In the genomic region with DNA sequence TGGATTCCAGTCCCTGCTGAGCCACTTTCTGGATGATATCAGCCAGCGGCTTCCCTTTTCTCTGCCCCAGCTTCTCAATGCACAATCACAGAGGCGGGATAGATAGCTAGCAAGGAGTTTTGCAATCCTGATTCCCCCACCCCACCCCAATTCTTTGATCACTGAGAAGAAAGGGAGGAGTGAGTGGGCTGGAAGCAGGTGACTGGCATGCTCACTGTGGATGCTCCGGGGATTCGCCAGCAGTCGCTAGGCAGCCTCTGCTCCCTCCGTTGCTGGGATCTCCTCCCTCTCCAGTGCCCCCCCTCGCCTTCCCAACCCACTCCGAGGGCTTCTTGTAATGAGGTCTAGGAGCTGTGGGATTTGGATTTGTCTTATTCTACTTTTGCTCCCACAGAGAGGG, we compare ENCODE assay signal across 10 mouse cellular contexts. TPM values are rescaled to one million over a fixed set of nuclear protein-coding genes. Genes with fewer than 3 reads are reported as not detected.
DNase-seq lines count a peak whose midpoint lies in the region; ATAC-seq and TF ChIP-seq lines count a peak whose summit lies in the region.
"Had no signal": no experiment of that assay in that cellular context is flagged by ENCODE, and none has a peak within 500 bp of the region (broad histone marks: within the 10 kb centered on the region; RNA-seq: fewer than 3 reads in every experiment).

No protein-coding gene starts in this region.

- H3K9me3 ChIP-seq in forebrain, embryonic 14.5 days (replicated peaks; ENCODE audit: control insufficient read depth, low read length): no peaks in the 10 kb centered on the region
- H3K9me3 ChIP-seq in forebrain, embryonic 15.5 days: no peaks in the 10 kb centered on the region
- no peaks in the 10 kb centered on the region for H3K9me3 ChIP-seq in embryonic facial prominence, embryonic 10.5 days
- H3K9me3 ChIP-seq in hindbrain, embryonic 16.5 days (ENCODE audit: control insufficient read depth, low read length): no peaks in the 10 kb centered on the region
- no peaks in the 10 kb centered on the region for H3K9me3 ChIP-seq in midbrain, postnatal 0 days (ENCODE audit: low read length)
- H3K9me3 ChIP-seq: megakaryocyte, embryonic 14.5 days had no signal

- ATAC-seq in forebrain, embryonic 14.5 days: no peak
- ATAC-seq in forebrain, embryonic 15.5 days (replicated peaks): no peak
- ATAC-seq in hindbrain, embryonic 16.5 days: no peak
- ATAC-seq in midbrain, postnatal 0 days (ENCODE audit: low FRiP score): peak; percentile 75

- TF ChIP-seq CTCF in midbrain, postnatal 0 days (IDR thresholded peaks at IDR 0.05): no peak

- H3K4me1 ChIP-seq in forebrain, embryonic 14.5 days (ENCODE audit: control insufficient read depth, insufficient read depth, low read length): no peaks in the 10 kb centered on the region
- no peaks in the 10 kb centered on the region for H3K4me1 ChIP-seq in forebrain, embryonic 15.5 days
- H3K4me1 ChIP-seq in embryonic facial prominence, embryonic 10.5 days: peaks cover 26% of the 10 kb centered on the region
- H3K4me1 ChIP-seq in hindbrain, embryonic 16.5 days (ENCODE audit: control insufficient read depth, insufficient read depth, low read depth, low read length): peaks cover 4% of the 10 kb centered on the region; the same call in 1 of the 2 replicates
- peaks cover 6% of the 10 kb centered on the region; the same call in 1 of the 2 replicates for H3K4me1 ChIP-seq in midbrain, postnatal 0 days (ENCODE audit: insufficient read depth, low read length)
- H3K4me1 ChIP-seq: megakaryocyte, embryonic 14.5 days had no signal

- no peak overlapping the region for H3K4me2 ChIP-seq in forebrain, embryonic 14.5 days (ENCODE audit: low read length)
- no peak overlapping the region for H3K4me2 ChIP-seq in forebrain, embryonic 15.5 days (replicated peaks)
- H3K4me2 ChIP-seq in hindbrain, embryonic 16.5 days (ENCODE audit: low read length): peak overlapping the region; percentile 23; the same call in 1 of the 2 replicates
- 0 out of 2 replicates have a peak overlapping the region, but pooled peaks have one; percentile 6 for H3K4me2 ChIP-seq in midbrain, postnatal 0 days (ENCODE audit: low read depth, low read length, poor library complexity, severe bottlenecking)

- DNase-seq in forebrain, embryonic 14.5 days (ENCODE audit: low spot score): peak; percentile 27
- no peak for DNase-seq in embryonic facial prominence, embryonic 10.5 days (ENCODE audit: low spot score)
- DNase-seq in midbrain, postnatal 0 days (ENCODE audit: low spot score): peak; percentile 50
- no peak for DNase-seq in ovary, postnatal 36 days (ENCODE audit: low spot score)
- no peak for DNase-seq in adrenal gland, postnatal 36 days
- DNase-seq in adrenal gland, adult (ENCODE audit: inconsistent age in 2 of 2, low spot score in 1 of 2): no peak

- no peak overlapping the region for H3K4me3 ChIP-seq in forebrain, embryonic 14.5 days (ENCODE audit: low read depth, low read length)
- H3K4me3 ChIP-seq in forebrain, embryonic 15.5 days: no peak overlapping the region
- no peak overlapping the region for H3K4me3 ChIP-seq in embryonic facial prominence, embryonic 10.5 days
- no peak overlapping the region for H3K4me3 ChIP-seq in hindbrain, embryonic 16.5 days (ENCODE audit: low read length)
- H3K4me3 ChIP-seq in midbrain, postnatal 0 days (ENCODE audit: low read depth, low read length): no peak overlapping the region
- H3K4me3 ChIP-seq: megakaryocyte, embryonic 14.5 days had no signal

- H3K36me3 ChIP-seq in forebrain, embryonic 14.5 days (ENCODE audit: control insufficient read depth, insufficient read depth, low read length): no peaks in the 10 kb centered on the region
- no peaks in the 10 kb centered on the region for H3K36me3 ChIP-seq in forebrain, embryonic 15.5 days
- H3K36me3 ChIP-seq in embryonic facial prominence, embryonic 10.5 days (replicated peaks): no peaks in the 10 kb centered on the region
- H3K36me3 ChIP-seq in hindbrain, embryonic 16.5 days (ENCODE audit: control insufficient read depth, insufficient read depth, low read length): no peaks in the 10 kb centered on the region
- H3K36me3 ChIP-seq in midbrain, postnatal 0 days (ENCODE audit: insufficient read depth, low read length): no peaks in the 10 kb centered on the region

- H3K27ac ChIP-seq in forebrain, embryonic 14.5 days (ENCODE audit: low read depth, low read length): no peak overlapping the region
- H3K27ac ChIP-seq in forebrain, embryonic 15.5 days (replicated peaks): no peak overlapping the region
- H3K27ac ChIP-seq in embryonic facial prominence, embryonic 10.5 days (replicated peaks): peak overlapping the region; percentile 83
- H3K27ac ChIP-seq in hindbrain, embryonic 16.5 days (ENCODE audit: low read depth, low read length): no peak overlapping the region
- H3K27ac ChIP-seq in midbrain, postnatal 0 days (ENCODE audit: low read depth, low read length): peak overlapping the region; percentile 43; the same call in 1 of the 2 replicates
- H3K27ac ChIP-seq: liver, embryonic 14.5 days had no signal

- no peaks in the 10 kb centered on the region for H3K27me3 ChIP-seq in forebrain, embryonic 14.5 days (replicated peaks; ENCODE audit: control insufficient read depth, insufficient read depth, low read length)
- no peaks in the 10 kb centered on the region for H3K27me3 ChIP-seq in forebrain, embryonic 15.5 days
- H3K27me3 ChIP-seq in embryonic facial prominence, embryonic 10.5 days (replicated peaks; ENCODE audit: low read depth, poor library complexity, severe bottlenecking): no peaks in the 10 kb centered on the region
- no peaks in the 10 kb centered on the region for H3K27me3 ChIP-seq in hindbrain, embryonic 16.5 days (replicated peaks; ENCODE audit: control insufficient read depth, insufficient read depth, low read length)
- no peaks in the 10 kb centered on the region for H3K27me3 ChIP-seq in midbrain, postnatal 0 days (ENCODE audit: insufficient read depth, low read length)

- H3K9ac ChIP-seq in forebrain, embryonic 14.5 days (ENCODE audit: low read length): no peak overlapping the region
- H3K9ac ChIP-seq in forebrain, embryonic 15.5 days (replicated peaks): no peak overlapping the region
- H3K9ac ChIP-seq in hindbrain, embryonic 16.5 days (ENCODE audit: low read depth, low read length): peak overlapping the region; percentile 45
- H3K9ac ChIP-seq in midbrain, postnatal 0 days (replicated peaks; ENCODE audit: low read length, poor library complexity, severe bottlenecking): no peak overlapping the region
- H3K9ac ChIP-seq: liver, embryonic 14.5 days had no signal

- 18% methylated on average over 7 of the region's 8 CpGs for WGBS in forebrain, embryonic 14.5 days
- WGBS in forebrain, embryonic 15.5 days: 13% methylated on average over 8 of the region's 8 CpGs
- WGBS in embryonic facial prominence, embryonic 10.5 days: 41% methylated on average over 8 of the region's 8 CpGs
- 18% methylated on average over 8 of the region's 8 CpGs for WGBS in hindbrain, embryonic 16.5 days
- WGBS in midbrain, postnatal 0 days: 13% methylated on average over 7 of the region's 8 CpGs

RNA-seq across cellular contexts. Expression of a gene that starts 12.5 kb away (rescaled TPM):
- 9.6 and 11.2 TPM in 2 replicates for polyA plus RNA-seq in forebrain, embryonic 14.5 days (2014; fragmentation: Nextera tagmentation; extraction: Ambion mirVana)
- polyA plus RNA-seq in forebrain, embryonic 15.5 days (2015; fragmentation: Nextera tagmentation; extraction: Ambion mirVana): 11.2 and 11.4 TPM in 2 replicates
- 1.2 and 1.6 TPM in 2 replicates for polyA plus RNA-seq in embryonic facial prominence, embryonic 10.5 days (2016; fragmentation: Nextera tagmentation; extraction: Ambion mirVana)
- polyA plus RNA-seq in hindbrain, embryonic 16.5 days (2015; fragmentation: Nextera tagmentation; extraction: Ambion mirVana): 15.7 and 17.0 TPM in 2 replicates
- 261 and 263 TPM in 2 replicates for total RNA-seq in midbrain, postnatal 0 days (2014; rRNA removed)
- 12.7 and 12.9 TPM in 2 replicates for polyA plus RNA-seq in midbrain, postnatal 0 days (2015; fragmentation: Nextera tagmentation; extraction: Ambion mirVana)
- total RNA-seq in adrenal gland, postnatal 36 days (2021): 10 to 100 TPM; 49.7 to 67.5 TPM

Comparison
In these comparisons a context has a peak if more than half of its experiments do, and no peak if none do; other contexts are left out.
1. DNase-seq: peak in forebrain, embryonic 14.5 days (single experiment) and midbrain, postnatal 0 days (single experiment); none in embryonic facial prominence, embryonic 10.5 days (single experiment), ovary, postnatal 36 days (single experiment), adrenal gland, postnatal 36 days (0 of 2) and adrenal gland, adult (0 of 2).
2. H3K27ac ChIP-seq: peak in embryonic facial prominence, embryonic 10.5 days (single experiment) and midbrain, postnatal 0 days (single experiment); none in forebrain, embryonic 14.5 days (single experiment), forebrain, embryonic 15.5 days (single experiment) and hindbrain, embryonic 16.5 days (single experiment).
3. H3K4me2 ChIP-seq: peak in hindbrain, embryonic 16.5 days (single experiment) and midbrain, postnatal 0 days (single experiment); none in forebrain, embryonic 14.5 days (single experiment) and forebrain, embryonic 15.5 days (single experiment).